Mouse (Mus musculus) ES-E14 (cell line): ENCODE data around the gene Gabarapl1. TPM values are rescaled to one million over a fixed set of nuclear protein-coding genes. Genes with fewer than 3 reads are reported as not detected.

Experiments used
- DNase-seq: peaks from one replicate; pipeline ENCODE4 v3.0.0-alpha.2; 2013; ENCODE audit warnings: low read depth, low spot score
- H3K27ac ChIP-seq: 2 replicates; pipeline ENCODE4 v1.5.1; 2012; ENCODE audit warnings: low read depth, mild to moderate bottlenecking, low read length, moderate library complexity, mixed read lengths; ENCODE audit not compliant: poor library complexity, insufficient read depth, severe bottlenecking
- H3K36me3 ChIP-seq: 2 replicates; pipeline ENCODE4 v1.6.1; 2012; ENCODE audit warnings: mild to moderate bottlenecking, low read length, moderate library complexity, mixed read lengths; ENCODE audit not compliant: control insufficient read depth, poor library complexity, insufficient read depth, severe bottlenecking
- H3K4me1 ChIP-seq, 2 experiments: fragments of 150-350 bp in 1 of 2; sonication (generic) in 1 of 2; 2 replicates each; pipeline ENCODE4 v1.6.1; 2012; ENCODE audit warnings: low read length in 2 of 2, mild to moderate bottlenecking in 1 of 2, mixed read lengths in 1 of 2; ENCODE audit not compliant: control insufficient read depth in 2 of 2, insufficient read depth in 2 of 2, poor library complexity in 1 of 2
- H3K4me3 ChIP-seq, 2 experiments: fragments of 150-350 bp in 1 of 2; sonication (generic) in 1 of 2; 2 replicates each; pipeline ENCODE4 v1.5.1; 2012; ENCODE audit warnings: low read length in 2 of 2, low read depth in 1 of 2, mild to moderate bottlenecking in 1 of 2, mixed read lengths in 1 of 2; ENCODE audit not compliant: insufficient read depth in 1 of 2, poor library complexity in 1 of 2, severe bottlenecking in 1 of 2
- H3K9ac ChIP-seq: 2 replicates; pipeline ENCODE4 v1.6.1; 2012; ENCODE audit warnings: low read depth, mild to moderate bottlenecking, low read length, mixed read lengths; ENCODE audit not compliant: poor library complexity, insufficient read depth, severe bottlenecking
- H3K9me3 ChIP-seq: fragments of 150-350 bp; sonication (generic); 2 replicates; pipeline ENCODE4 v1.6.1; 2012; ENCODE audit warnings: low read depth, mild to moderate bottlenecking, low read length; ENCODE audit not compliant: control insufficient read depth, insufficient read depth
- CHD2 ChIP-seq: IDR thresholded peaks from 2 replicates; pipeline ENCODE4 v1.6.1; 2014; ENCODE audit warnings: mild to moderate bottlenecking, low read depth, low read length, inconsistent platforms
- HCFC1 ChIP-seq: IDR thresholded peaks from 2 replicates; pipeline ENCODE4 v1.6.1; 2012; ENCODE audit warnings: low read length, inconsistent platforms, borderline replicate concordance; ENCODE audit not compliant: insufficient read depth
- MAFK ChIP-seq: IDR thresholded peaks from 2 replicates; pipeline ENCODE4 v1.6.1; 2014; ENCODE audit warnings: mild to moderate bottlenecking, low read depth, low read length, inconsistent platforms; ENCODE audit not compliant: insufficient read depth
- ZC3H11A ChIP-seq: IDR thresholded peaks from 2 replicates; pipeline ENCODE4 v1.6.1; 2012; ENCODE audit warnings: low read depth, mild to moderate bottlenecking, inconsistent platforms, low read length, borderline replicate concordance
- ZNF384 ChIP-seq: IDR thresholded peaks from 2 replicates; pipeline ENCODE4 v1.6.1; 2012; ENCODE audit warnings: low read depth, low read length, inconsistent platforms
- in situ Hi-C, 2 experiments: fragments of 600-800 bp; cut with MboI; formaldehyde crosslinking; loops; one replicate each; pipeline ENCODE4 v1.15.1; 2025; ENCODE audit warnings: low sequenced_read_pairs in 2 of 2, inconsistent platforms in 1 of 2; ENCODE audit not compliant: unreplicated experiment in 2 of 2
- total RNA-seq: library from RNA; depleted of rRNA; stranded (reverse); fragments of 300-350 nt; gene quantifications from 2 replicates; pipeline ENCODE4 v1.2.3, GENCODE M21; 2012

The Gabarapl1 gene
- total RNA-seq, 1 experiment, result 25.6 TPM

GRCm38 (mm10) chr6:129517752-129518408 is 15.1 kb upstream of the Gabarapl1 start:
- H3K9ac ChIP-seq, result no peak overlapping the region
- DNase-seq, result no peak

GRCm38 (mm10) chr6:129526069-129526468 is 6.9 kb upstream of the Gabarapl1 start:
- H3K9me3 ChIP-seq, result no peaks in the 10 kb centered on the region
- in situ Hi-C loops, result no loop called here
- H3K27ac ChIP-seq, result no peak overlapping the region

More at GRCm38 (mm10) chr6:129517752-129518408, 15.1 kb upstream of the Gabarapl1 start:
- no peaks in the 10 kb centered on the region for H3K4me1 ChIP-seq
- in situ Hi-C loops, result no loop called here
- no peak overlapping the region for H3K4me3 ChIP-seq
- TF ChIP-seq ZC3H11A (no peak), MAFK (no peak), ZNF384 (no peak), CHD2 (no peak), HCFC1 (no peak)
- no peaks in the 10 kb centered on the region for H3K36me3 ChIP-seq
- no peaks in the 10 kb centered on the region for H3K9me3 ChIP-seq
- no peak overlapping the region for H3K27ac ChIP-seq

DNA sequence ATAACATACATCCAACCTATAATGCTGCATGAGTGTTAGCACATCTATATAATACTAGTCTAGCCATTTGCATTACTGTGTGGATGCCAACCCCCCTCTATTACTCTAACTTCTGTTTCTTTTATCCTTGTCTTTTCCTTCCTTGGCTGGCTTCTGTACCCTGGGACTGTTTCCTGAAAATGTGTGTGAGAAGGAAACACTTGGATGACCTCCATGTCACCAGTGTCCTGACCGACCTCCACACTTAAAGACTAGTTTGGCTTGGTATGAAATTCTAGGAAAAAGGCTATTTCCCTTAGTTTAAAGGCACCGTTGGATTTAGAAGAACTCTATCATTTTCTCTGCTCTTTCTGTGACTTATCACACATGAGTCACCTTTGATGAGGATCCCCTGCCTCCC is 5.5 kb upstream of the Gabarapl1 start:
- DNase-seq, result no peak
- Histone ChIP-seq H3K36me3 (no peaks in the 10 kb centered on the region), H3K4me3 (no peak overlapping the region), H3K9ac (no peak overlapping the region), H3K27ac (no peak overlapping the region), H3K4me1 (peaks cover 0 to under 1% of the 10 kb centered on the region in 2 experiments; a peak in 1 of 4 replicates), H3K9me3 (no peaks in the 10 kb centered on the region)
- TF ChIP-seq HCFC1 (no peak), ZNF384 (no peak), MAFK (no peak), CHD2 (no peak), ZC3H11A (no peak)
- in situ Hi-C loops, result no loop called here

More at GRCm38 (mm10) chr6:129526069-129526468, 6.9 kb upstream of the Gabarapl1 start:
- Histone ChIP-seq H3K4me1 (no peaks in the 10 kb centered on the region), H3K4me3 (no peak overlapping the region), H3K9ac (no peak overlapping the region), H3K36me3 (no peaks in the 10 kb centered on the region)
- TF ChIP-seq HCFC1 (no peak), CHD2 (no peak), ZNF384 (no peak), ZC3H11A (no peak), MAFK (no peak)
- DNase-seq, result no peak

DNA sequence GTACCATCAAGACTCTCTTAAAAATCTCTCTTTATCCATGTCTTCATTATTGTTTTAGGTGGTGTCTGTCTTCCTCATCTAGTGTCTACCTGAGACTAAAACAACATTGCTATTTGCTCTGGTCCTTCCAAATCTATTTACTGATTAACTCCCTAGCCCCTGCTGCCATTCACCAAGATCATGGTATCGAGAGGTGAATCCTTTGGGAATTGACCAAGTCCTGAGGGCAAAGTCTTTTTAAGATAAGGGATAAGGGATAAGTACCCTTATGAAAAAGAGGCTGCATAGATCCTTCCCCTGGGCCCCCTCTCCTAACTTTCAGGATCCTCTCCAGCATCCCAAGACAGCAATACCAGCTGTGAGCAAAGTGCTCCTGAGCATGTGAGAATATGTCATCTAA is 3.4 kb upstream of the Gabarapl1 start:
- Histone ChIP-seq H3K4me3 (no peak overlapping the region), H3K9ac (no peak overlapping the region), H3K9me3 (no peaks in the 10 kb centered on the region), H3K27ac (no peak overlapping the region), H3K36me3 (no peaks in the 10 kb centered on the region), H3K4me1 (peaks cover 0 to 3% of the 10 kb centered on the region in 2 experiments; a peak in 1 of 4 replicates)
- in situ Hi-C loops, result no loop called here
- no peak for DNase-seq
- TF ChIP-seq ZNF384, result no peak
- no peak for TF ChIP-seq MAFK
- TF ChIP-seq ZC3H11A, result no peak
- TF ChIP-seq HCFC1, result no peak
- no peak for TF ChIP-seq CHD2
